Mouse (Mus musculus): ENCODE measurements at regions not wholly inside any gene's neighbourhood (a gene's known extent, or its start where the extent isn't known, plus 50 kb on each side); places are given as distances from the start of the nearest gene placed in this dataset.

- WGBS = 14% methylated on average over 4 of the region's 4 CpGs
- H3K4me2 ChIP-seq (replicated peaks; ENCODE audit: low read depth, low read length) = no peak overlapping the region
- TF ChIP-seq CTCF (IDR thresholded peaks at IDR 0.05) (no peak), EP300 (IDR thresholded peaks at IDR 0.05) (no peak)
- H3K36me3 ChIP-seq (ENCODE audit: insufficient read depth, low read length) = no peaks in the 10 kb centered on the region
- no peaks in the 10 kb centered on the region for H3K9me3 ChIP-seq (ENCODE audit: low read length)
- H3K4me3 ChIP-seq (ENCODE audit: low read depth, low read length) = no peak overlapping the region
- no peak overlapping the region for H3K9ac ChIP-seq (replicated peaks; ENCODE audit: low read depth)
- no peaks in the 10 kb centered on the region for H3K4me1 ChIP-seq (ENCODE audit: insufficient read depth, low read depth, low read length)
- ATAC-seq (no peak), DNase-seq (ENCODE audit: low spot score) (no peak)
- H3K27ac ChIP-seq (ENCODE audit: low read length) = no peak overlapping the region
- H3K27me3 ChIP-seq (replicated peaks; ENCODE audit: insufficient read depth, low read length) = no peaks in the 10 kb centered on the region
These were observed 122.2 kb downstream of the Mbl2 start for GRCm38 (mm10) chr19:30354981-30355380.

- TF ChIP-seq CTCF (IDR thresholded peaks at IDR 0.05) = no peak
- TF ChIP-seq EP300 (IDR thresholded peaks at IDR 0.05) = no peak
- H3K4me3 ChIP-seq (ENCODE audit: low read depth, low read length) = no peak overlapping the region
- H3K27ac ChIP-seq (ENCODE audit: low read length) = no peak overlapping the region
- 79% methylated on average over 6 of the region's 6 CpGs for WGBS
- H3K9me3 ChIP-seq (ENCODE audit: low read length) = no peaks in the 10 kb centered on the region
- H3K36me3 ChIP-seq (ENCODE audit: insufficient read depth, low read length) = no peaks in the 10 kb centered on the region
- DNase-seq (ENCODE audit: low spot score) = no peak
- ATAC-seq = no peak
- H3K4me2 ChIP-seq (replicated peaks; ENCODE audit: low read depth, low read length) = no peak overlapping the region
- H3K4me1 ChIP-seq (ENCODE audit: insufficient read depth, low read depth, low read length) = no peaks in the 10 kb centered on the region
- H3K27me3 ChIP-seq (replicated peaks; ENCODE audit: insufficient read depth, low read length) = no peaks in the 10 kb centered on the region
- H3K9ac ChIP-seq (replicated peaks; ENCODE audit: low read depth) = no peak overlapping the region
These were observed 126.2 kb downstream of the Mbl2 start for GRCm38 (mm10) chr19:30358961-30359360.

- no peaks in the 10 kb centered on the region for H3K4me1 ChIP-seq (ENCODE audit: insufficient read depth, low read depth, low read length)
- H3K27me3 ChIP-seq (replicated peaks; ENCODE audit: insufficient read depth, low read length) = no peaks in the 10 kb centered on the region
- H3K4me2 ChIP-seq (replicated peaks; ENCODE audit: low read depth, low read length) = no peak overlapping the region
- no peaks in the 10 kb centered on the region for H3K36me3 ChIP-seq (ENCODE audit: insufficient read depth, low read length)
- DNase-seq (ENCODE audit: low spot score) (peak; percentile 19), ATAC-seq (no peak)
- no peaks in the 10 kb centered on the region for H3K9me3 ChIP-seq (ENCODE audit: low read length)
- no peak overlapping the region for H3K4me3 ChIP-seq (ENCODE audit: low read depth, low read length)
- WGBS = 25% methylated on average over 5 of the region's 5 CpGs
- H3K27ac ChIP-seq (ENCODE audit: low read length) = no peak overlapping the region
- TF ChIP-seq EP300 (IDR thresholded peaks at IDR 0.05) = no peak
- TF ChIP-seq CTCF (IDR thresholded peaks at IDR 0.05) = no peak
- H3K9ac ChIP-seq (replicated peaks; ENCODE audit: low read depth) = no peak overlapping the region
These were observed 139.2 kb downstream of the Mbl2 start for GRCm38 (mm10) chr19:30371901-30372300.

- DNase-seq (ENCODE audit: low spot score) = no peak
- Histone ChIP-seq H3K27me3 (replicated peaks; ENCODE audit: insufficient read depth, low read length) (no peaks in the 10 kb centered on the region), H3K4me2 (replicated peaks; ENCODE audit: low read depth, low read length) (no peak overlapping the region), H3K27ac (ENCODE audit: low read length) (no peak overlapping the region), H3K4me3 (ENCODE audit: low read depth, low read length) (no peak overlapping the region), H3K9ac (replicated peaks; ENCODE audit: low read depth) (no peak overlapping the region), H3K36me3 (ENCODE audit: insufficient read depth, low read length) (no peaks in the 10 kb centered on the region), H3K4me1 (ENCODE audit: insufficient read depth, low read depth, low read length) (no peaks in the 10 kb centered on the region), H3K9me3 (ENCODE audit: low read length) (no peaks in the 10 kb centered on the region)
- TF ChIP-seq CTCF (IDR thresholded peaks at IDR 0.05) = no peak
- 61% methylated on average over 6 of the region's 6 CpGs for WGBS
- ATAC-seq = no peak
These were observed 147.0 kb downstream of the Mbl2 start for GRCm38 (mm10) chr19:30379767-30380166.

- Histone ChIP-seq H3K27me3 (replicated peaks; ENCODE audit: insufficient read depth, low read length) (no peaks in the 10 kb centered on the region), H3K9me3 (ENCODE audit: low read length) (no peaks in the 10 kb centered on the region), H3K36me3 (ENCODE audit: insufficient read depth, low read length) (no peaks in the 10 kb centered on the region), H3K4me3 (ENCODE audit: low read depth, low read length) (no peak overlapping the region), H3K4me1 (ENCODE audit: insufficient read depth, low read depth, low read length) (no peaks in the 10 kb centered on the region), H3K27ac (ENCODE audit: low read length) (no peak overlapping the region), H3K4me2 (replicated peaks; ENCODE audit: low read depth, low read length) (no peak overlapping the region), H3K9ac (replicated peaks; ENCODE audit: low read depth) (no peak overlapping the region)
- DNase-seq (ENCODE audit: low spot score) = peak; percentile 13
- no peak for TF ChIP-seq EP300 (IDR thresholded peaks at IDR 0.05)
- no peak for TF ChIP-seq CTCF (IDR thresholded peaks at IDR 0.05)
- 23% methylated on average over 6 of the region's 6 CpGs for WGBS
- ATAC-seq = no peak
These were observed 147.9 kb downstream of the Mbl2 start for GRCm38 (mm10) chr19:30380515-30381206.

- Histone ChIP-seq H3K4me3 (ENCODE audit: low read depth, low read length) (no peak overlapping the region), H3K27me3 (replicated peaks; ENCODE audit: insufficient read depth, low read length) (no peaks in the 10 kb centered on the region), H3K27ac (ENCODE audit: low read length) (no peak overlapping the region), H3K36me3 (ENCODE audit: insufficient read depth, low read length) (no peaks in the 10 kb centered on the region), H3K4me2 (replicated peaks; ENCODE audit: low read depth, low read length) (no peak overlapping the region), H3K4me1 (ENCODE audit: insufficient read depth, low read depth, low read length) (no peaks in the 10 kb centered on the region), H3K9me3 (ENCODE audit: low read length) (no peaks in the 10 kb centered on the region), H3K9ac (replicated peaks; ENCODE audit: low read depth) (no peak overlapping the region)
- DNase-seq (ENCODE audit: low spot score) = no peak
- no peak for ATAC-seq
- WGBS = 43% methylated on average over 5 of the region's 5 CpGs
- TF ChIP-seq EP300 (IDR thresholded peaks at IDR 0.05) (no peak), CTCF (IDR thresholded peaks at IDR 0.05) (no peak)
These were observed 155.7 kb downstream of the Dkk1 start for GRCm38 (mm10) chr19:30393791-30394190.

GRCm38 (mm10) chr19:30406943-30407342, 142.5 kb downstream of the Dkk1 start:
- no peak overlapping the region for H3K9ac ChIP-seq (replicated peaks; ENCODE audit: low read depth)
- H3K36me3 ChIP-seq (ENCODE audit: insufficient read depth, low read length) = no peaks in the 10 kb centered on the region
- 81% methylated on average over 6 of the region's 6 CpGs for WGBS
- H3K4me3 ChIP-seq (ENCODE audit: low read depth, low read length) = no peak overlapping the region
- no peaks in the 10 kb centered on the region for H3K9me3 ChIP-seq (ENCODE audit: low read length)
- ATAC-seq (no peak), DNase-seq (ENCODE audit: low spot score) (no peak)
- no peaks in the 10 kb centered on the region for H3K27me3 ChIP-seq (replicated peaks; ENCODE audit: insufficient read depth, low read length)
- no peak overlapping the region for H3K27ac ChIP-seq (ENCODE audit: low read length)
- no peak for TF ChIP-seq CTCF (IDR thresholded peaks at IDR 0.05)
- no peak for TF ChIP-seq EP300 (IDR thresholded peaks at IDR 0.05)
- no peaks in the 10 kb centered on the region for H3K4me1 ChIP-seq (ENCODE audit: insufficient read depth, low read depth, low read length)
- no peak overlapping the region for H3K4me2 ChIP-seq (replicated peaks; ENCODE audit: low read depth, low read length)

All from lung, postnatal 0 days (tissue).